Comparison of ENCODE assay signal across 16 mouse cellular contexts in genomic region chr5:142874791-142875512, GRCm38 (mm10). TPM values are rescaled to one million over a fixed set of nuclear protein-coding genes. Genes with fewer than 3 reads are reported as not detected.
DNase-seq lines count a peak whose midpoint lies in the region; ATAC-seq and TF ChIP-seq lines count a peak whose summit lies in the region.
"Had no signal": no experiment of that assay in that cellular context is flagged by ENCODE, and none has a peak within 500 bp of the region (broad histone marks: within the 10 kb centered on the region; RNA-seq: fewer than 3 reads in every experiment).

No protein-coding gene starts in this region.

- no peaks in the 10 kb centered on the region for H3K27me3 ChIP-seq in forebrain, embryonic 13.5 days
- no peaks in the 10 kb centered on the region for H3K27me3 ChIP-seq in forebrain, embryonic 10.5 days (ENCODE audit: poor library complexity, severe bottlenecking)
- no peaks in the 10 kb centered on the region for H3K27me3 ChIP-seq in hindbrain, postnatal 0 days (ENCODE audit: insufficient read depth, low read length)
- no peaks in the 10 kb centered on the region for H3K27me3 ChIP-seq in hindbrain, embryonic 11.5 days (ENCODE audit: control insufficient read depth, insufficient read depth, low read length)
- no peaks in the 10 kb centered on the region for H3K27me3 ChIP-seq in midbrain, embryonic 13.5 days
- no peaks in the 10 kb centered on the region for H3K27me3 ChIP-seq in midbrain, embryonic 14.5 days (ENCODE audit: control insufficient read depth, insufficient read depth, low read length)
- H3K27me3 ChIP-seq: embryonic facial prominence, embryonic 12.5 days; midbrain, embryonic 15.5 days; neural tube, embryonic 12.5 days had no signal

- WGBS in forebrain, embryonic 13.5 days = 92% methylated on average over 13 of the region's 13 CpGs
- WGBS in forebrain, embryonic 10.5 days = 94% methylated on average over 13 of the region's 13 CpGs
- WGBS in hindbrain, postnatal 0 days = 67% methylated on average over 13 of the region's 13 CpGs
- 94% methylated on average over 13 of the region's 13 CpGs for whole genome bisulfite sequencing in hindbrain, embryonic 11.5 days
- 91% methylated on average over 13 of the region's 13 CpGs for WGBS in midbrain, embryonic 13.5 days
- WGBS in midbrain, embryonic 14.5 days = 90% methylated on average over 13 of the region's 13 CpGs

- no peak overlapping the region for H3K9ac ChIP-seq in forebrain, embryonic 13.5 days
- H3K9ac ChIP-seq in hindbrain, postnatal 0 days (replicated peaks; ENCODE audit: low read length) = no peak overlapping the region
- H3K9ac ChIP-seq in hindbrain, embryonic 11.5 days (ENCODE audit: low read depth, low read length) = no peak overlapping the region
- 0 out of 2 replicates have a peak overlapping the region, but pooled peaks have one; percentile 28 for H3K9ac ChIP-seq in midbrain, embryonic 13.5 days (replicated peaks)
- no peak overlapping the region for H3K9ac ChIP-seq in midbrain, embryonic 14.5 days (replicated peaks; ENCODE audit: low read length)
- H3K9ac ChIP-seq: embryonic facial prominence, embryonic 12.5 days; midbrain, embryonic 15.5 days; neural tube, embryonic 12.5 days had no signal

- H3K4me1 ChIP-seq in forebrain, embryonic 13.5 days = peaks cover 40% of the 10 kb centered on the region
- peaks cover 12% of the 10 kb centered on the region for H3K4me1 ChIP-seq in forebrain, embryonic 10.5 days
- H3K4me1 ChIP-seq in hindbrain, postnatal 0 days (ENCODE audit: insufficient read depth, low read length) = peaks cover 5% of the 10 kb centered on the region; the same call in 1 of the 2 replicates
- no peaks in the 10 kb centered on the region for H3K4me1 ChIP-seq in hindbrain, embryonic 11.5 days (replicated peaks; ENCODE audit: control insufficient read depth, insufficient read depth, low read length)
- H3K4me1 ChIP-seq in midbrain, embryonic 13.5 days (replicated peaks) = peaks cover 24% of the 10 kb centered on the region
- H3K4me1 ChIP-seq in midbrain, embryonic 14.5 days (ENCODE audit: control insufficient read depth, insufficient read depth, low read length) = no peaks in the 10 kb centered on the region

- peak overlapping the region; percentile 14; the same call in 1 of the 2 replicates for H3K27ac ChIP-seq in forebrain, embryonic 13.5 days
- no peak overlapping the region for H3K27ac ChIP-seq in forebrain, embryonic 10.5 days
- H3K27ac ChIP-seq in hindbrain, postnatal 0 days = no peak overlapping the region
- H3K27ac ChIP-seq in hindbrain, embryonic 11.5 days (ENCODE audit: low read depth, low read length) = no peak overlapping the region
- no peak overlapping the region for H3K27ac ChIP-seq in midbrain, embryonic 13.5 days
- H3K27ac ChIP-seq in midbrain, embryonic 14.5 days (replicated peaks; ENCODE audit: low read depth, low read length) = no peak overlapping the region
- H3K27ac ChIP-seq: embryonic facial prominence, embryonic 12.5 days; midbrain, embryonic 15.5 days; neural tube, embryonic 12.5 days had no signal

- no peak overlapping the region for H3K4me3 ChIP-seq in forebrain, embryonic 13.5 days
- no peak overlapping the region for H3K4me3 ChIP-seq in forebrain, embryonic 10.5 days
- no peak overlapping the region for H3K4me3 ChIP-seq in hindbrain, postnatal 0 days (ENCODE audit: low read length)
- no peak overlapping the region for H3K4me3 ChIP-seq in hindbrain, embryonic 11.5 days (ENCODE audit: low read depth, low read length)
- H3K4me3 ChIP-seq in midbrain, embryonic 13.5 days (replicated peaks) = no peak overlapping the region
- no peak overlapping the region for H3K4me3 ChIP-seq in midbrain, embryonic 14.5 days (replicated peaks; ENCODE audit: low read depth, low read length)
- H3K4me3 ChIP-seq: embryonic facial prominence, embryonic 12.5 days; midbrain, embryonic 15.5 days; neural tube, embryonic 12.5 days had no signal

- ATAC-seq in forebrain, embryonic 13.5 days = no peak
- peak; percentile 3; the same call in 1 of the 2 replicates for ATAC-seq in hindbrain, postnatal 0 days
- ATAC-seq in hindbrain, embryonic 11.5 days (ENCODE audit: low FRiP score) = no peak
- ATAC-seq in midbrain, embryonic 13.5 days = no peak
- ATAC-seq in midbrain, embryonic 14.5 days (ENCODE audit: low FRiP score, low TSS enrichment) = no peak
- ATAC-seq: forebrain, embryonic 14.5 days; midbrain, embryonic 15.5 days had no signal

- no peak overlapping the region for H3K4me2 ChIP-seq in forebrain, embryonic 13.5 days
- no peak overlapping the region for H3K4me2 ChIP-seq in hindbrain, postnatal 0 days (ENCODE audit: low read depth, low read length)
- H3K4me2 ChIP-seq in hindbrain, embryonic 11.5 days (replicated peaks; ENCODE audit: low read depth, low read length) = no peak overlapping the region
- H3K4me2 ChIP-seq in midbrain, embryonic 13.5 days (replicated peaks) = no peak overlapping the region
- H3K4me2 ChIP-seq in midbrain, embryonic 14.5 days (ENCODE audit: low read length) = no peak overlapping the region
- H3K4me2 ChIP-seq: embryonic facial prominence, embryonic 12.5 days; heart, embryonic 11.5 days; midbrain, embryonic 15.5 days; neural tube, embryonic 12.5 days had no signal

- peak; percentile 33 for TF ChIP-seq CTCF in hindbrain, postnatal 0 days (IDR thresholded peaks at IDR 0.05; ENCODE audit: low read depth)

- peaks cover 78% of the 10 kb centered on the region for H3K36me3 ChIP-seq in forebrain, embryonic 13.5 days (ENCODE audit: poor library complexity, severe bottlenecking)
- peaks cover 90% of the 10 kb centered on the region for H3K36me3 ChIP-seq in forebrain, embryonic 10.5 days (replicated peaks)
- H3K36me3 ChIP-seq in hindbrain, postnatal 0 days (ENCODE audit: insufficient read depth, low read length) = peaks cover 9% of the 10 kb centered on the region
- H3K36me3 ChIP-seq in hindbrain, embryonic 11.5 days (ENCODE audit: control insufficient read depth, insufficient read depth, low read length) = no peaks in the 10 kb centered on the region
- H3K36me3 ChIP-seq in midbrain, embryonic 13.5 days = peaks cover 68% of the 10 kb centered on the region
- peaks cover 50% of the 10 kb centered on the region for H3K36me3 ChIP-seq in midbrain, embryonic 14.5 days (ENCODE audit: control insufficient read depth, insufficient read depth, low read length)

- H3K9me3 ChIP-seq in forebrain, embryonic 13.5 days (replicated peaks) = no peaks in the 10 kb centered on the region
- 0 out of 2 replicates have a peak, but pooled peaks cover 7% of the 10 kb centered on the region for H3K9me3 ChIP-seq in forebrain, embryonic 10.5 days
- no peaks in the 10 kb centered on the region for H3K9me3 ChIP-seq in hindbrain, postnatal 0 days (ENCODE audit: low read length)
- H3K9me3 ChIP-seq in hindbrain, embryonic 11.5 days (ENCODE audit: control insufficient read depth, low read length) = no peaks in the 10 kb centered on the region
- no peaks in the 10 kb centered on the region for H3K9me3 ChIP-seq in midbrain, embryonic 13.5 days
- no peaks in the 10 kb centered on the region for H3K9me3 ChIP-seq in midbrain, embryonic 14.5 days (ENCODE audit: control insufficient read depth, low read length)
- H3K9me3 ChIP-seq: embryonic facial prominence, embryonic 12.5 days; midbrain, embryonic 15.5 days; neural tube, embryonic 12.5 days had no signal

- no peak for DNase-seq in forebrain, embryonic 10.5 days (ENCODE audit: extremely low spot score, low spot score)
- peak; percentile 58 for DNase-seq in hindbrain, postnatal 0 days (ENCODE audit: low spot score)
- no peak for DNase-seq in hindbrain, embryonic 11.5 days (ENCODE audit: low spot score)
- DNase-seq in midbrain, embryonic 14.5 days = no peak
- no peak for DNase-seq in testis, postnatal 14 days (ENCODE audit: low spot score)
- DNase-seq: adrenal gland, adult 2 months; liver; lung, adult 2 months; right cerebral cortex, postnatal 25 days had no signal

RNA-seq across cellular contexts. Expression of gene Fbxl18, which starts 20.3 kb away (rescaled TPM):
- polyA plus RNA-seq in forebrain, embryonic 13.5 days (2015; fragmentation: Nextera tagmentation; extraction: Ambion mirVana) = 30.7 and 35.1 TPM in 2 replicates
- polyA plus RNA-seq in forebrain, embryonic 10.5 days (2016; fragmentation: Nextera tagmentation; extraction: Ambion mirVana) = 24.2 and 25.1 TPM in 2 replicates
- 68.6 and 73.8 TPM in 2 replicates for total RNA-seq in hindbrain, postnatal 0 days (2014; rRNA removed)
- polyA plus RNA-seq in hindbrain, postnatal 0 days (2015; fragmentation: Nextera tagmentation; extraction: Ambion mirVana) = 28.0 and 31.4 TPM in 2 replicates
- 12.1 and 14.5 TPM in 2 replicates for polyA plus RNA-seq in hindbrain, embryonic 11.5 days (2014; fragmentation: Nextera tagmentation; extraction: Ambion mirVana)
- polyA plus RNA-seq in midbrain, embryonic 13.5 days (2015; fragmentation: Nextera tagmentation; extraction: Ambion mirVana) = 40.1 and 40.4 TPM in 2 replicates
- 28.6 and 28.8 TPM in 2 replicates for polyA plus RNA-seq in midbrain, embryonic 14.5 days (2014; fragmentation: Nextera tagmentation; extraction: Ambion mirVana)

RNA-seq across cellular contexts. Expression of gene Actb, which starts 31.6 kb away (rescaled TPM):
- polyA plus RNA-seq in forebrain, embryonic 13.5 days (2015; fragmentation: Nextera tagmentation; extraction: Ambion mirVana) = 15,903 and 18,325 TPM in 2 replicates
- 12,867 and 12,868 TPM in 2 replicates for polyA plus RNA-seq in forebrain, embryonic 10.5 days (2016; fragmentation: Nextera tagmentation; extraction: Ambion mirVana)
- 5,437 and 5,693 TPM in 2 replicates for total RNA-seq in hindbrain, postnatal 0 days (2014; rRNA removed)
- 15,098 and 15,291 TPM in 2 replicates for polyA plus RNA-seq in hindbrain, postnatal 0 days (2015; fragmentation: Nextera tagmentation; extraction: Ambion mirVana)
- 15,671 and 16,656 TPM in 2 replicates for polyA plus RNA-seq in hindbrain, embryonic 11.5 days (2014; fragmentation: Nextera tagmentation; extraction: Ambion mirVana)
- polyA plus RNA-seq in midbrain, embryonic 13.5 days (2015; fragmentation: Nextera tagmentation; extraction: Ambion mirVana) = 15,567 and 17,404 TPM in 2 replicates
- 16,375 and 16,992 TPM in 2 replicates for polyA plus RNA-seq in midbrain, embryonic 14.5 days (2014; fragmentation: Nextera tagmentation; extraction: Ambion mirVana)

RNA-seq across cellular contexts. Expression of gene Tnrc18, which starts 57.5 kb away (rescaled TPM):
- polyA plus RNA-seq in forebrain, embryonic 13.5 days (2015; fragmentation: Nextera tagmentation; extraction: Ambion mirVana) = 34.7 and 35.9 TPM in 2 replicates
- 21.5 and 22.7 TPM in 2 replicates for polyA plus RNA-seq in forebrain, embryonic 10.5 days (2016; fragmentation: Nextera tagmentation; extraction: Ambion mirVana)
- 134 and 137 TPM in 2 replicates for total RNA-seq in hindbrain, postnatal 0 days (2014; rRNA removed)
- 17.0 and 19.9 TPM in 2 replicates for polyA plus RNA-seq in hindbrain, postnatal 0 days (2015; fragmentation: Nextera tagmentation; extraction: Ambion mirVana)
- polyA plus RNA-seq in hindbrain, embryonic 11.5 days (2014; fragmentation: Nextera tagmentation; extraction: Ambion mirVana) = 30.7 and 44.0 TPM in 2 replicates
- polyA plus RNA-seq in midbrain, embryonic 13.5 days (2015; fragmentation: Nextera tagmentation; extraction: Ambion mirVana) = 30.5 and 40.7 TPM in 2 replicates
- polyA plus RNA-seq in midbrain, embryonic 14.5 days (2014; fragmentation: Nextera tagmentation; extraction: Ambion mirVana) = 37.7 and 47.4 TPM in 2 replicates
